Mouse (Mus musculus): Measurements from ENCODE around the gene Fbxo3. TPM values are rescaled to one million over a fixed set of nuclear protein-coding genes. Genes with fewer than 3 reads are reported as not detected.
"Not testable (repeated sequence)": the region's sequence is repeated elsewhere in the genome, so short reads cannot be mapped to it uniquely, and the experiment has no call there.

Fbxo3 gene
- total RNA-seq, 4 experiments from 2014 or later, result 51.5 to 57.2 (median 52.1) TPM

GRCm38 (mm10) chr2:104036316-104036715 lies 8.8 kb downstream of the Fbxo3 start:
- no peak for DNase-seq (ENCODE audit: low spot score)

- DNase-seq (ENCODE audit: low spot score), result no peak
Measured at GRCm38 (mm10) chr2:104038236-104038635, 10.7 kb downstream of the Fbxo3 start.

GRCm38 (mm10) chr2:104041632-104042031 lies 14.1 kb downstream of the Fbxo3 start:
- no peak for DNase-seq (ENCODE audit: low spot score)

GRCm38 (mm10) chr2:104042766-104043165 lies 15.2 kb downstream of the Fbxo3 start:
- no peak for DNase-seq (ENCODE audit: low spot score)

- DNase-seq (ENCODE audit: low spot score), result no peak
Measured at GRCm38 (mm10) chr2:104043624-104044478, 16.3 kb downstream of the Fbxo3 start.

GRCm38 (mm10) chr2:104044479-104045080 lies 17.1 kb downstream of the Fbxo3 start:
- no peak for DNase-seq (ENCODE audit: low spot score)

- no peak for DNase-seq (ENCODE audit: low spot score)
Measured at GRCm38 (mm10) chr2:104058381-104058780, 30.9 kb downstream of the Fbxo3 start.

- no peak for DNase-seq (ENCODE audit: low spot score)
Measured at GRCm38 (mm10) chr2:104058954-104059353, 31.4 kb downstream of the Fbxo3 start.

GRCm38 (mm10) chr2:104059786-104060185 lies 32.3 kb downstream of the Fbxo3 start:
- no peak for DNase-seq (ENCODE audit: low spot score)

GRCm38 (mm10) chr2:104060996-104061395 lies 33.5 kb downstream of the Fbxo3 start:
- no peak for DNase-seq (ENCODE audit: low spot score)

GRCm38 (mm10) chr2:104062665-104063064 lies 35.1 kb downstream of the Fbxo3 start:
- no peak for DNase-seq (ENCODE audit: low spot score)

GRCm38 (mm10) chr2:104064152-104064551 lies 36.6 kb downstream of the Fbxo3 start:
- no peak for DNase-seq (ENCODE audit: low spot score)

GRCm38 (mm10) chr2:104065526-104065925 lies 38.0 kb downstream of the Fbxo3 start, which contains the start of gene Gm10912:
Gm10912 (plus strand) TSS chr2:104065826.
- DNase-seq (ENCODE audit: low spot score), result not testable (repeated sequence)

GRCm38 (mm10) chr2:104068450-104068849 lies 40.9 kb downstream of the Fbxo3 start, which contains the start of gene Gm10799:
Gm10799 (minus strand) TSS chr2:104068550.
- not testable (repeated sequence) for DNase-seq (ENCODE audit: low spot score)

GRCm38 (mm10) chr2:104069704-104070185 lies 42.2 kb downstream of the Fbxo3 start, which contains the start of gene Cd59b:
Cd59b (plus strand) TSS chr2:104069849.
- peak; percentile 26 for DNase-seq (ENCODE audit: low spot score)

- not testable (repeated sequence) for DNase-seq (ENCODE audit: low spot score)
Measured at GRCm38 (mm10) chr2:104078285-104078684, 50.8 kb downstream of the Fbxo3 start.

GRCm38 (mm10) chr2:104081436-104082050 lies 54.0 kb downstream of the Fbxo3 start:
- not testable (repeated sequence) for DNase-seq (ENCODE audit: low spot score)

- DNase-seq (ENCODE audit: low spot score), result no peak
Measured at GRCm38 (mm10) chr2:104082474-104082873, 55.0 kb downstream of the Fbxo3 start.

GRCm38 (mm10) chr2:104084027-104084426 lies 56.5 kb downstream of the Fbxo3 start:
- not testable (repeated sequence) for DNase-seq (ENCODE audit: low spot score)

GRCm38 (mm10) chr2:104087562-104087961 lies 60.0 kb downstream of the Fbxo3 start:
- DNase-seq (ENCODE audit: low spot score), result not testable (repeated sequence)

GRCm38 (mm10) chr2:104093305-104093704 lies 65.8 kb downstream of the Fbxo3 start:
- no peak for DNase-seq (ENCODE audit: low spot score)

- peak; percentile 91 for DNase-seq (ENCODE audit: low spot score)
Measured at GRCm38 (mm10) chr2:104095741-104096213, 68.3 kb downstream of the Fbxo3 start, which contains the start of gene Cd59a. Cd59a (plus strand) TSS chr2:104095801.

All from heart, adult 8-10 months (tissue).